Mouse (Mus musculus) kidney, embryonic 15.5 days (tissue): ENCODE measurements at regions not wholly inside any gene's neighbourhood (a gene's known extent, or its start where the extent isn't known, plus 50 kb on each side); places are given as distances from the start of the nearest gene placed in this dataset.

ENCODE experiments used
- ATAC-seq: fragments of 200-750 bp; cut with Nextera tagmentation; replicated peaks from 2 replicates; pipeline ENCODE4 v1.8.0; 2017; ENCODE audit warnings: moderate TSS enrichment; ENCODE audit not compliant: low FRiP score
- H3K27ac ChIP-seq: fragments of 300-500 bp; sonication (generic); 2 replicates; pipeline ENCODE4 v1.5.1; 2015; ENCODE audit warnings: mild to moderate bottlenecking, inconsistent platforms
- H3K27me3 ChIP-seq: fragments of 300-500 bp; sonication (generic); 2 replicates; pipeline ENCODE4 v1.6.1; 2015; ENCODE audit warnings: inconsistent platforms
- H3K36me3 ChIP-seq: fragments of 300-500 bp; sonication (generic); 2 replicates; pipeline ENCODE4 v1.6.1; 2015; ENCODE audit warnings: inconsistent platforms
- H3K4me1 ChIP-seq: fragments of 300-500 bp; sonication (generic); 2 replicates; pipeline ENCODE4 v1.6.1; 2015; ENCODE audit warnings: inconsistent platforms
- H3K4me2 ChIP-seq: fragments of 300-500 bp; sonication (generic); 2 replicates; pipeline ENCODE4 v1.6.1; 2015; ENCODE audit warnings: moderate library complexity, mild to moderate bottlenecking, inconsistent platforms
- H3K4me3 ChIP-seq: fragments of 300-500 bp; sonication (generic); replicated peaks from 2 replicates; pipeline ENCODE4 v1.5.1; 2015; ENCODE audit warnings: mild to moderate bottlenecking, inconsistent platforms
- H3K9ac ChIP-seq: fragments of 300-500 bp; sonication (generic); 2 replicates; pipeline ENCODE4 v1.6.1; 2015; ENCODE audit warnings: mild to moderate bottlenecking, inconsistent platforms
- H3K9me3 ChIP-seq: fragments of 300-500 bp; sonication (generic); replicated peaks from 2 replicates; pipeline ENCODE4 v1.6.1; 2016; ENCODE audit warnings: inconsistent platforms
- WGBS: fragments of 180-500 bp; shearing (Covaris S2); methylation state at CpG from one replicate; pipeline ENCODE4 v1.1.7; 2015; ENCODE audit warnings: mixed read lengths; 5-methylcytosine and 5-hydroxymethylcytosine counted together

DNA sequence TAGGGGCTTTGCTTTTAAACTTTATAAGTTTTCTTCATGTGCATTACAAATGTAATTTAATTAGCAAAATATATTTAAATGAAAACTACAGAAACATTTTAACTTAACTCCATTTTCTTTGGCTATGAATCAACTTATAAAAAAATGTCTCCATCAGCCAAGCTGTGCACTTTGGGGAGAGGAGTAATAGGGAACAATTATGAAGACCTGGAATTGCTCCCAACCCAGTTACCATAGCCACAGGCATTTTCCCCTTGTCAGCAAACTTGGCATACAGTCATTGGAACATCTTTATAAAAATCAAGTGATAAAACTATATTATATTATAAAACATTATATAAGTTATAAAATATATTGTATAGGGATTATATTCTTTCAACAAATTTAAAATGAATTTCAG is 65.0 kb downstream of the Atxn7l3b start:
- Histone ChIP-seq H3K4me3 (no peak overlapping the region), H3K27me3 (no peaks in the 10 kb centered on the region), H3K36me3 (no peaks in the 10 kb centered on the region), H3K4me1 (no peaks in the 10 kb centered on the region), H3K4me2 (no peak overlapping the region), H3K27ac (no peak overlapping the region), H3K9me3 (no peaks in the 10 kb centered on the region), H3K9ac (no peak overlapping the region)
- no peak for ATAC-seq

DNA sequence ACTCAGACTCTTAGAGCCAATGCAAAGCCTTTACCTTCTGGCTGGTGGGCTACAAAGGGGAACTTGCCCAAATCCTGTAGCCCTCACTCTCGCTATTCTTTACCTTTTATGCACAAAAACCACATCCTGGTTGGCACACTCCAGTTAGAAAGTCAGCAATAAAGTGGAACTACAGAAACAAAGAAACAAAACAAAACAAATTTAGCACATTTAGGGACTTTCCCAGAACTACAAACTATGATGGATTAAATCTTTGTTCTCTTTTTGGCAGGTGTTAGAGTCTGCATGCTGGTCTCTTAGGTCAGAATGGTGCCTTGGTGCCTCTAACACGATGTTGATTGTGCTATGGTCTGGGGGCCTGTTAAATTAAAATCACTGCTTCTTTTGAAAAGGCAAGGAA is 65.4 kb downstream of the Atxn7l3b start:
- no peak for ATAC-seq
- Histone ChIP-seq H3K4me2 (no peak overlapping the region), H3K4me1 (no peaks in the 10 kb centered on the region), H3K9ac (no peak overlapping the region), H3K9me3 (no peaks in the 10 kb centered on the region), H3K27me3 (no peaks in the 10 kb centered on the region), H3K27ac (no peak overlapping the region), H3K4me3 (no peak overlapping the region), H3K36me3 (no peaks in the 10 kb centered on the region)
- WGBS: 54% methylated on average over 2 of the region's 2 CpGs

DNA sequence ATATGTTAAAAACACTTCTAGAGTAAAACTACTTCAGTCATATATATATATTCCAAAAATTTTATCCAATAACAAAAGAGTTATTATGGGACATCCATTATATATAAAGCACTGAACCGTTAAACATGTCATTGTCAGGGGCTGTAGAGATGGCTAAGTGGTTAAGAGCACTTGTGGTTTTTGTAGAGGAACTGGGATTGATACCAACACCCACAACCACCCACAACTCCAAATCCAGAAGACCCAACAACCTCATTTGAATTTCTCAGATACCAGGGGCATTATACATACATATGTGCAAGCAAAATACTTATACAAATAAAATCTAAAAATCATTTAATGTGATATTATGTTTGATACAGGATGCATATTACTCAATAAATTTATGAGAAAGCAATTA is 76.8 kb downstream of the Atxn7l3b start:
- Histone ChIP-seq H3K27me3 (no peaks in the 10 kb centered on the region), H3K4me3 (no peak overlapping the region), H3K4me1 (no peaks in the 10 kb centered on the region), H3K9ac (no peak overlapping the region), H3K9me3 (no peaks in the 10 kb centered on the region), H3K36me3 (no peaks in the 10 kb centered on the region), H3K27ac (no peak overlapping the region), H3K4me2 (no peak overlapping the region)
- WGBS: 73% methylated on average over 1 of the region's 1 CpGs
- no peak for ATAC-seq

DNA sequence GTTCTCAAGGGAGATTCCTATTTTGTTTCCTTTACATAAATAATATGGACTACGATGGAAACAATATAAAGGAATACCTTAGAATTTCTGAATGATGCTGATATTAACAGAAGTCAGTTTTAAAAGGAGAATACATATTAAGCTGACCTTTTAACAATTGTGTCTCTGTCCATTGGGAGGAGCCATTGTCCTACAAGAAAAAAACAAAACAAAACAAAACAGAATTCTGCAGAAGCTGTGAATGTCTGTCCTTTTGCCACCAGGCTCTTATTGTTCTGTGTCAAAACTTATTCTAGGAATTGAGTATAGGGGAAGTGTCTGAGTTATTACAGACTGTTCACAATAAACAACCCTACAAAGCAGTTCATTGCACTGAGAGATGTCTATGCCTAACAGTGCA is 82.6 kb downstream of the Atxn7l3b start:
- WGBS: 61% methylated on average over 1 of the region's 1 CpGs
- Histone ChIP-seq H3K9me3 (no peaks in the 10 kb centered on the region), H3K4me3 (no peak overlapping the region), H3K36me3 (no peaks in the 10 kb centered on the region), H3K9ac (no peak overlapping the region), H3K4me1 (no peaks in the 10 kb centered on the region), H3K4me2 (no peak overlapping the region), H3K27me3 (no peaks in the 10 kb centered on the region), H3K27ac (no peak overlapping the region)
- no peak for ATAC-seq

DNA sequence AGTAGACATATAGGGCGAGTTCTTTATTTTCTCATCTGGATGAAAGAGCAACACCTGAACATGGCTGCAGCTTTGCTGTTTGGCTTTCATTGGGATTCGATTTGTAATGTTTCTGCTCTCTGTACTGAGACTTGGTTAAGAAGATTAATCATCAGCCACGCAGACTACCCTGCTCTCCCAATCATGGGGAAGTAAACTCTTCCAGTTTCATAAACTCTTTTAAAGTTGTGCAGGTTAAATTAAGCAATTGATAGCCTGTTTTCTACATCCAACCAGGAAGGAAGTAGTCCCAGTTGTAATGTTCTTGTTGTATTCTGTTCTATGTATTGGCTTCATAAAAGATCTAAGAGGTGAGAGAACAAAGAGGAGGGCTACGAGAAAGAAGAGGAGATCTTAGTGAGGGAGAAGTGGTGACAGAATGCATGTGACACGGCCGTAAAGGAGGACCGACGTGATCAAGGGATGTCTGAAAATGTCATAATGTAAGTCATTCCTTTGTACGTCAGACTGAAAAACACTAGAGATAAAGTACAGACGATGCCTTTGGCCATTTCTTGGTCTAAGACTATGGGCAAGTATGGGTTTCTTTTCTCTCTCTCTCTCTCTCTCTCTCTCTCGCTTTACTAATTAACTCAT is 91.3 kb downstream of the Atxn7l3b start:
- Histone ChIP-seq H3K9ac (no peak overlapping the region), H3K4me2 (no peak overlapping the region), H3K36me3 (no peaks in the 10 kb centered on the region), H3K27ac (no peak overlapping the region), H3K4me3 (no peak overlapping the region), H3K4me1 (no peaks in the 10 kb centered on the region), H3K9me3 (no peaks in the 10 kb centered on the region), H3K27me3 (no peaks in the 10 kb centered on the region)
- WGBS: 82% methylated on average over 11 of the region's 11 CpGs
- ATAC-seq: no peak

DNA sequence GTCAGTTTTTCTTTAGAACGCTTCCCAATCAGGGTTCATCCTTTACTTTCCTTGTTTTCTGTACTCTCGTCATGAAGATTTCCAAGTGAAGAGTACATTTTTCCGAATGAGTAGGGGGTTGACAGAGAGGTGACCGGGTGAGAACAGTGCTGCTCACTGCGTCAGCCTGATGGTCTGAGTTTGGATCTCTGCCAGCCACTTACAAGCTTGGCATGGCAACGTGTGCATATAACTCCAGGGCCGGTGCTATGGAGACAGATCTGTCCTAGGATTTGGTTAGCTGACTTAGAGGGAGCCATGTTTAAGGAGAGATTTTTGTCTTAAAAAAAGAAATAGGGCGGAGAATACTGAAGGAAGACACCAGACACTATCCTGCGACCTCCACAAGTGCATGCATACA is 92.8 kb downstream of the Atxn7l3b start:
- WGBS: 70% methylated on average over 9 of the region's 9 CpGs
- Histone ChIP-seq H3K36me3 (no peaks in the 10 kb centered on the region), H3K4me2 (no peak overlapping the region), H3K9me3 (no peaks in the 10 kb centered on the region), H3K9ac (no peak overlapping the region), H3K4me1 (no peaks in the 10 kb centered on the region), H3K4me3 (no peak overlapping the region), H3K27me3 (no peaks in the 10 kb centered on the region), H3K27ac (no peak overlapping the region)
- no peak for ATAC-seq

DNA sequence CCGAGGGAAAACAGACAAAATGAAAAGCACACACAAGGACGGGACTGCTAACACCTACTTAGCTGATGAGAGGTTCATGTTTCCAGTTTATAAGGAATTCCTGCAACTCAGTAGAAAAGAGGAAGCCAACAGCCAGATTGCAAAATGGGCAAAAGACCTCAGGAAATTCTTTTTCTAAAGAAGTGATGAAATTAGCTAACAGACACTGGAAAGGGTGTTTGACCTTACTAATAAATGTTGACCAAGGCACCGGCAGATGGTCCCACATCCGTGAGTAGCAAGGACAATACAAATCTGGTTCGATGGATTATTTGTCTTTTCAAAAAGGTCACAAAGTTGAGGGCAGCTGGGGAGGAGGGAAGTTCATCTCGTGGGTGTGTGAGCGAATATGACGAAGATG is 93.3 kb downstream of the Atxn7l3b start:
- no peaks in the 10 kb centered on the region for H3K36me3 ChIP-seq
- 48% methylated on average over 8 of the region's 8 CpGs for WGBS
- no peak overlapping the region for H3K4me3 ChIP-seq
- H3K9ac ChIP-seq: no peak overlapping the region
- no peak overlapping the region for H3K4me2 ChIP-seq
- H3K9me3 ChIP-seq: no peaks in the 10 kb centered on the region
- no peaks in the 10 kb centered on the region for H3K27me3 ChIP-seq
- no peak overlapping the region for H3K27ac ChIP-seq
- H3K4me1 ChIP-seq: no peaks in the 10 kb centered on the region
- no peak for ATAC-seq

DNA sequence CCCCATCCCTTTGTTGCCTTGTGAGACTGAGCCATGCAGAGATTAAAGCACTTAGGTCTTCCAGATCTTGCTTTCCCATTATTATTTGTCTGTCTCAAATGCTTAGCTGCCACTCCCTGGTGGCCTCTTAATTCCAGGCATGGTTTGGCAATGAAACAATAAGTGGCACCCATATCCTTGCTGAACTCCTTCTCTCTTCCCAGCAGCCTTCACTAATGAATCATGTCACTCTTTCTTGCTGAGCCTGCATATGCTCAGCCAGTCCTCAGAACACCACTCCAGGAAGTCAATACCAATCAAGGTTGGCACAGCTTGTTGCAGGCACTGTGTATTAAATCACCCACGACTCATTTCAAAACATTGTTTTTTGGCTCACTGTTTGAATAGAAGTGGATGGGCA is 118.6 kb downstream of the Atxn7l3b start:
- ATAC-seq: no peak
- 62% methylated on average over 1 of the region's 1 CpGs for WGBS
- no peak overlapping the region for H3K27ac ChIP-seq

DNA sequence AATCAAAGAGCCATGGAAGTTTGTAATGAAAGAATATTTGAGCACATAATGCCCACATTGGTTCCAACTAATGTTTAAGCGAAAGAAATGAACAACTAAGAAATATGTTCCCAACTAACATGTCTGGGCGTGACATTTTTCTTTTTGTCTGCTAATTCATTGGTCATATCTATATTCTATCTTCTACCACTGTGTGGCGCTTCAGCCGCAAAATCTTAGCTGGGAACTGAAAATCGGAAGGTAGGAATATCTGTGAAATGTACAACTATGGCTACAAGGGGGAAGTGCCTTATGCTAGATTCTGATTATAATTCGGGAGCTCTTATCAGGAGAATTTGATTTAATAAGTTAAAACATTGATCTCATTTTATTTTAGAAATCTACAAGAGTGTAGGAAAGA is 125.2 kb downstream of the Atxn7l3b start:
- no peak overlapping the region for H3K9ac ChIP-seq
- no peak overlapping the region for H3K4me3 ChIP-seq
- H3K9me3 ChIP-seq: no peaks in the 10 kb centered on the region
- H3K4me2 ChIP-seq: no peak overlapping the region
- H3K4me1 ChIP-seq: no peaks in the 10 kb centered on the region
- H3K27ac ChIP-seq: no peak overlapping the region
- no peaks in the 10 kb centered on the region for H3K36me3 ChIP-seq
- 55% methylated on average over 6 of the region's 6 CpGs for WGBS
- no peak for ATAC-seq
- peaks cover 7% of the 10 kb centered on the region; the same call in 1 of the 2 replicates for H3K27me3 ChIP-seq

More for the DNA sequence above, 118.6 kb downstream of the Atxn7l3b start:
- H3K9ac ChIP-seq: no peak overlapping the region
- H3K4me3 ChIP-seq: no peak overlapping the region
- no peaks in the 10 kb centered on the region for H3K4me1 ChIP-seq
- H3K4me2 ChIP-seq: no peak overlapping the region
- H3K27me3 ChIP-seq: no peaks in the 10 kb centered on the region
- H3K36me3 ChIP-seq: no peaks in the 10 kb centered on the region
- no peaks in the 10 kb centered on the region for H3K9me3 ChIP-seq

DNA sequence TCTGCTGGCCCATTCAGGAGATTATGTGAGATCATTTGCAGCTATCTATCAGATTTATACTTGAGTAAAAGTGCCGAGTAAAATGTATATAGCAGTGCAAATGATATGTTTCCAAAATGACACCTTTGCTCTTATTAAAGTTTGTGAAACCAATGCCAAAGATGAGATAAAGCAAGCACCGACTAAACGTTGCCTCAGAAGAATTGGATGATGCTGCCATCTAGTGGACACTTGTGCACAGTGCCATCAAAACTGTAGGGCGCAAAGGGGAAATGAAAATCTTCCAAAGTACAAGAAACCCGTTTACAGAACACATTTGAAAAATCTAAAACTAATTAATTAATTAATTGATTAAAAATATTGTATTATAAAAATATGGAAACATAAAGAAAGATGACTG is 127.2 kb downstream of the Atxn7l3b start:
- Histone ChIP-seq H3K4me1 (no peaks in the 10 kb centered on the region), H3K4me3 (no peak overlapping the region), H3K36me3 (no peaks in the 10 kb centered on the region), H3K9ac (no peak overlapping the region), H3K27me3 (peaks cover 7% of the 10 kb centered on the region; the same call in 1 of the 2 replicates), H3K9me3 (no peaks in the 10 kb centered on the region), H3K27ac (no peak overlapping the region), H3K4me2 (no peak overlapping the region)
- ATAC-seq: peak; percentile 66; the same call in 1 of the 2 replicates
- WGBS: 10% methylated on average over 5 of the region's 5 CpGs

DNA sequence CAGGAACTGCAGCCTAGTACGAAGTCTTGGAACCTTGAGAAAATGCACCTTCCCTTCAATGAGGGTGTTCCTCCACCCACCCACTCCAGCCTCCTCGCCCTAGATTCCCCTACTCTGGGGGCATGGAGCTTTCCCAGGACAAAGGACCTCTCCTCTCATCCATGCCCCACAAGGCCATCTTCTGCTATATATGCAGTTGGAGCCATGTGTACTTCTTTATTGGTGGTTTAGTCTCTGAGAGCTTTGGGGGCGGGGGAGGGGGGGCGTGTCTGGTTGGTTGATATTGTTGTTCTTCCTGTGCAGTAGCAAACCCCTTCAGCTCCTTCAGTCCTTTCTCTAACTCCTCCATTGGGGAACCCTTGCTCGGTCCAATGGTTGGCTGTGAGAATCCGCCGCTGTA is 130.2 kb downstream of the Atxn7l3b start:
- Histone ChIP-seq H3K36me3 (no peaks in the 10 kb centered on the region), H3K27ac (no peak overlapping the region), H3K9ac (no peak overlapping the region), H3K27me3 (peaks cover 7% of the 10 kb centered on the region; the same call in 1 of the 2 replicates), H3K4me3 (no peak overlapping the region), H3K9me3 (no peaks in the 10 kb centered on the region), H3K4me2 (no peak overlapping the region), H3K4me1 (no peaks in the 10 kb centered on the region)
- no peak for ATAC-seq
- 74% methylated on average over 7 of the region's 7 CpGs for WGBS

DNA sequence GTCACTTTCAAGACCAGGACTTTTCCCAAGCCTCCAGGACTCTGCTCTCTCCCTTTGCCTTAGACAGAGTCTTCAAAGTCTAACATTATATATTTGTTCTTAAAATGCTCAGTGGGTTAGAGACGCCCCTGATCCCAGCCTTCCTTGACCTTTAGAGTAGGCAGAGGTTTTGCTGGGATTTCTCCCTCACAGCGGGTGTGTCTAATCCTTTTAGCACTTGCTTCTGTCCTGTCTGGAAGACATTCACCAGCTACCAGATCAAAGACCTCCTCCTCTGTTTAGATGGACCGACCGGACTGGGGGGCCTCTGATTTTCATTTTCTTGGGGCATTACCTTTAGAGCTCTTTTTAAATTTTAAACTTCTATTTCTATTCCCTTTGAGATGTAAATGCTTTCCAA is 130.7 kb downstream of the Atxn7l3b start:
- H3K36me3 ChIP-seq: no peaks in the 10 kb centered on the region
- WGBS: 23% methylated on average over 4 of the region's 4 CpGs
- no peak for ATAC-seq
- H3K27me3 ChIP-seq: peaks cover 4% of the 10 kb centered on the region; the same call in 1 of the 2 replicates
- no peaks in the 10 kb centered on the region for H3K9me3 ChIP-seq
- no peak overlapping the region for H3K4me3 ChIP-seq
- no peaks in the 10 kb centered on the region for H3K4me1 ChIP-seq
- H3K27ac ChIP-seq: no peak overlapping the region
- no peak overlapping the region for H3K9ac ChIP-seq
- H3K4me2 ChIP-seq: no peak overlapping the region

DNA sequence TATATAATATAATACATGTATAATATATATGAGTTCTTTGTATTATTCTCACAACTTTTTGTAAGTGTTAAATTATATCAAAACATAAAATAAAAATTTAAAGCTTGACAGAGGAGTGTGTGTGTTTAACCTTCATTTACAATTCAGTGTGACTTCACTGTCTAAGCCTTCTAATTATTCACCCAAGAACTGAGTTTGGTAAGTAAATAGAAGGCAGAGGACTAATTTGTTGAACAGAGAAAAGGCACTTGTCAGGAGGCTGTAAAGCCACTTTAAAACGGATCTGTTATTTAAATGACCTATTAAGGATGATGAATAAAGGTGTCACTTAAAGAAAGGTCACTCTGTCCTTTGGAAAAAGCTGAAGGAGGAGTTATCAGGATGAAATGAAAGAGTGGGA is 132.9 kb downstream of the Atxn7l3b start:
- Histone ChIP-seq H3K4me2 (no peak overlapping the region), H3K4me3 (no peak overlapping the region), H3K36me3 (no peaks in the 10 kb centered on the region), H3K9me3 (no peaks in the 10 kb centered on the region), H3K27ac (no peak overlapping the region), H3K27me3 (no peaks in the 10 kb centered on the region), H3K4me1 (no peaks in the 10 kb centered on the region), H3K9ac (no peak overlapping the region)
- ATAC-seq: no peak
- WGBS: 2% methylated on average over 1 of the region's 1 CpGs
